Mouse (Mus musculus) liver, embryonic 14.5 days (tissue): ENCODE measurements around the gene AC134908.4. TPM values are rescaled to one million over a fixed set of nuclear protein-coding genes. Genes with fewer than 3 reads are reported as not detected.

Source experiments
- ATAC-seq: fragments of 200-750 bp; cut with Nextera tagmentation; 2 replicates; pipeline ENCODE4 v1.8.0; 2017; ENCODE audit warnings: moderate number of reproducible peaks, mild to moderate bottlenecking, moderate library complexity; ENCODE audit not compliant: insufficient read depth
- DNase-seq, 3 experiments: peaks; one replicate each; pipeline ENCODE4 v3.0.0-alpha.2; 2012 to 2013; ENCODE audit warnings: low read depth in 3 of 3, low spot score in 3 of 3
- H3K27ac ChIP-seq: fragments of 300-500 bp; sonication (generic); 2 replicates; pipeline ENCODE4 v1.5.1; 2014; ENCODE audit warnings: moderate library complexity, mild to moderate bottlenecking, control low read depth, inconsistent platforms
- H3K27me3 ChIP-seq: fragments of 300-500 bp; sonication (generic); 2 replicates; pipeline ENCODE4 v1.6.1; 2014; ENCODE audit warnings: mild to moderate bottlenecking, low read length, moderate library complexity; ENCODE audit not compliant: control insufficient read depth, insufficient read depth
- H3K36me3 ChIP-seq: fragments of 300-500 bp; sonication (generic); replicated peaks from 2 replicates; pipeline ENCODE4 v1.6.1; 2014; ENCODE audit warnings: low read depth; ENCODE audit not compliant: control insufficient read depth, insufficient read depth
- H3K4me1 ChIP-seq, 2 experiments: fragments of 200-500 bp in 1 of 2; fragments of 300-500 bp in 1 of 2; sonication (generic) in 1 of 2; replicated peaks; 2 replicates each; pipeline ENCODE4 v1.6.1; 2012 to 2014; ENCODE audit warnings: antibody characterized with exemption in 1 of 2, inconsistent platforms in 1 of 2, low read length in 1 of 2; ENCODE audit not compliant: control insufficient read depth in 2 of 2, insufficient read depth in 2 of 2
- H3K4me2 ChIP-seq: fragments of 300-500 bp; sonication (generic); 2 replicates; pipeline ENCODE4 v1.6.1; 2014; ENCODE audit warnings: low read depth, mild to moderate bottlenecking, control low read depth, moderate library complexity
- H3K4me3 ChIP-seq, 2 experiments: fragments of 200-500 bp in 1 of 2; fragments of 300-500 bp in 1 of 2; sonication (generic) in 1 of 2; 2 replicates each; pipeline ENCODE4 v1.5.1; 2012 to 2014; ENCODE audit warnings: low read depth in 2 of 2, low read length in 2 of 2, mild to moderate bottlenecking in 2 of 2, control low read depth in 1 of 2, inconsistent platforms in 1 of 2, moderate library complexity in 1 of 2; ENCODE audit not compliant: insufficient read depth in 1 of 2
- H3K9ac ChIP-seq: fragments of 300-500 bp; sonication (generic); replicated peaks from 2 replicates; pipeline ENCODE4 v1.6.1; 2014; ENCODE audit warnings: mild to moderate bottlenecking, control low read depth, moderate library complexity
- H3K9me3 ChIP-seq: fragments of 300-500 bp; sonication (generic); 2 replicates; pipeline ENCODE4 v1.6.1; 2016; ENCODE audit warnings: low read length, mixed read lengths; ENCODE audit not compliant: control insufficient read depth
- CTCF ChIP-seq: IDR thresholded peaks from 2 replicates; pipeline ENCODE4 v1.5.1; 2016; ENCODE audit warnings: antibody characterized with exemption, low read depth, control low read depth
- EP300 ChIP-seq: IDR thresholded peaks from 2 replicates; pipeline ENCODE4 v1.6.1; 2016; ENCODE audit warnings: antibody characterized with exemption, low read depth
- WGBS: fragments of 180-500 bp; shearing (Covaris S2); extraction: QIAGEN DNeasy Blood & Tissue Kit; methylation state at CpG from one replicate; pipeline ENCODE4 v1.1.7; 2014; ENCODE audit not compliant: insufficient replicate concordance; 5-methylcytosine and 5-hydroxymethylcytosine counted together
- polyA plus RNA-seq, 2 experiments: library from polyadenylated mRNA; depleted of rRNA in 1 of 2; stranded (reverse) in 1 of 2; unstranded in 1 of 2; fragments of >200 nt; fragmentation: Nextera tagmentation in 1 of 2; extraction: Ambion mirVana in 1 of 2; gene quantifications; 2 replicates each; pipeline versions ENCODE4 v1.2.1 to v1.2.3; 2012 to 2014

The AC134908.4 gene
- polyA plus RNA-seq, 2 experiments = not detected

- Histone ChIP-seq H3K4me3 (peak overlapping the region; percentile 57 to 62), H3K27me3 (no peaks in the 10 kb centered on the region), H3K27ac (no peak overlapping the region), H3K9ac (peak overlapping the region; percentile 74), H3K9me3 (no peaks in the 10 kb centered on the region), H3K36me3 (no peaks in the 10 kb centered on the region), H3K4me2 (peak overlapping the region; percentile 92), H3K4me1 (peaks cover 11 to 22% of the 10 kb centered on the region in 2 experiments)
- DNase-seq (no peak), ATAC-seq (peak; percentile 8; the same call in 1 of the 2 replicates)
- WGBS = under 1% methylated on average over 37 of the region's 37 CpGs
- no peak for TF ChIP-seq EP300
- peak; percentile 11; the same call in 1 of the 2 replicates for TF ChIP-seq CTCF
Observed at GRCm38 (mm10) chr17:25796211-25796771, 832 bp upstream of the AC134908.4 start.

- 83% methylated on average over 17 of the region's 17 CpGs for WGBS
- Histone ChIP-seq H3K9me3 (no peaks in the 10 kb centered on the region), H3K9ac (no peak overlapping the region), H3K4me3 (no peak overlapping the region), H3K36me3 (no peaks in the 10 kb centered on the region), H3K4me1 (peaks cover 11 to 25% of the 10 kb centered on the region in 2 experiments), H3K27me3 (no peaks in the 10 kb centered on the region), H3K27ac (no peak overlapping the region), H3K4me2 (no peak overlapping the region)
- no peak for ATAC-seq
- TF ChIP-seq CTCF (no peak), EP300 (no peak)
- DNase-seq = no peak
Observed at GRCm38 (mm10) chr17:25794998-25795397, 461 bp downstream of the AC134908.4 start.

GRCm38 (mm10) chr17:25794197-25794596 lies 1.3 kb downstream of the AC134908.4 start:
- ATAC-seq (no peak), DNase-seq (no peak)
- H3K27ac ChIP-seq = no peak overlapping the region
- H3K4me3 ChIP-seq = no peak overlapping the region
- H3K36me3 ChIP-seq = peaks cover 6% of the 10 kb centered on the region
- TF ChIP-seq CTCF = no peak
- no peak for TF ChIP-seq EP300
- H3K4me1 ChIP-seq = peaks cover 11 to 25% of the 10 kb centered on the region in 2 experiments
- H3K4me2 ChIP-seq = no peak overlapping the region
- 78% methylated on average over 13 of the region's 13 CpGs for WGBS
- H3K9me3 ChIP-seq = no peaks in the 10 kb centered on the region
- no peaks in the 10 kb centered on the region for H3K27me3 ChIP-seq
- H3K9ac ChIP-seq = no peak overlapping the region

- H3K4me3 ChIP-seq = peak within 1 kb of the TSS; percentile 78 to 95
- H3K36me3 ChIP-seq = peaks cover 6% of the 10 kb centered on the region
- no peaks in the 10 kb centered on the region for H3K27me3 ChIP-seq
- DNase-seq (peak in 1 of 3 experiments; percentile 34), ATAC-seq (peak; percentile 48)
- H3K4me1 ChIP-seq = peaks cover 11 to 24% of the 10 kb centered on the region in 2 experiments
- H3K27ac ChIP-seq = peak within 1 kb of the TSS; percentile 57
- peak within 1 kb of the TSS; percentile 95 for H3K4me2 ChIP-seq
- WGBS = under 1% methylated on average over 14 of the region's 14 CpGs
- H3K9ac ChIP-seq = peak within 1 kb of the TSS; percentile 71
- H3K9me3 ChIP-seq = no peaks in the 10 kb centered on the region
- no peak for TF ChIP-seq EP300
- no peak for TF ChIP-seq CTCF
Observed at GRCm38 (mm10) chr17:25792615-25793014, 2.8 kb downstream of the AC134908.4 start, which contains the start of gene Fam173a. Gene Fam173a, minus strand, starts transcription at chr17:25792901.

GRCm38 (mm10) chr17:25791843-25792527 lies 3.5 kb downstream of the AC134908.4 start:
- Histone ChIP-seq H3K36me3 (peaks cover 6% of the 10 kb centered on the region), H3K4me3 (peak overlapping the region; percentile 78 to 95), H3K4me2 (peak overlapping the region; percentile 95), H3K9me3 (no peaks in the 10 kb centered on the region), H3K27me3 (no peaks in the 10 kb centered on the region), H3K4me1 (peaks cover 7 to 19% of the 10 kb centered on the region in 2 experiments), H3K9ac (peak overlapping the region; percentile 71), H3K27ac (peak overlapping the region; percentile 57)
- under 1% methylated on average over 45 of the region's 45 CpGs for WGBS
- DNase-seq = peak; percentile 71 to 73 (median 72)
- peak; percentile 73 for ATAC-seq
- no peak for TF ChIP-seq CTCF
- TF ChIP-seq EP300 = no peak
